Mouse (Mus musculus) liver, postnatal 0 days (tissue): Measurements from ENCODE around the gene Vti1b. TPM values are rescaled to one million over a fixed set of nuclear protein-coding genes. Genes with fewer than 3 reads are reported as not detected.
A peak's percentile ranks its signal among the peaks of the same experiment; 100 is the strongest.

Experiments
- ATAC-seq: fragments of 200-750 bp; cut with Nextera tagmentation; 2 replicates; pipeline ENCODE4 v1.8.0; 2017; ENCODE audit warnings: mild to moderate bottlenecking, moderate library complexity
- DNase-seq: peaks from one replicate; pipeline ENCODE4 v3.0.0-alpha.2; 2016
- H3K27ac ChIP-seq: fragments of 300-500 bp; sonication (generic); 2 replicates; pipeline ENCODE4 v1.5.1; 2014; ENCODE audit warnings: antibody characterized with exemption, moderate library complexity, mild to moderate bottlenecking, low read depth
- H3K27me3 ChIP-seq: fragments of 300-500 bp; sonication (generic); 2 replicates; pipeline ENCODE4 v1.6.1; 2014; ENCODE audit warnings: low read length, control low read depth, mixed read lengths; ENCODE audit not compliant: insufficient read depth
- H3K36me3 ChIP-seq: fragments of 300-500 bp; sonication (generic); replicated peaks from 2 replicates; pipeline ENCODE4 v1.6.1; 2014; ENCODE audit warnings: mild to moderate bottlenecking, control low read depth, low read length, moderate library complexity, mixed read lengths; ENCODE audit not compliant: insufficient read depth
- H3K4me1 ChIP-seq: fragments of 300-500 bp; sonication (generic); 2 replicates; pipeline ENCODE4 v1.6.1; 2014; ENCODE audit warnings: antibody characterized with exemption, mild to moderate bottlenecking, control low read depth; ENCODE audit not compliant: insufficient read depth
- H3K4me2 ChIP-seq: fragments of 300-500 bp; sonication (generic); 2 replicates; pipeline ENCODE4 v1.6.1; 2014; ENCODE audit warnings: low read depth, mild to moderate bottlenecking, low read length, moderate library complexity, mixed read lengths
- H3K4me3 ChIP-seq: fragments of 300-500 bp; sonication (generic); 2 replicates; pipeline ENCODE4 v1.5.1; 2014; ENCODE audit warnings: low read depth, low read length
- H3K9ac ChIP-seq: fragments of 300-500 bp; sonication (generic); replicated peaks from 2 replicates; pipeline ENCODE4 v1.6.1; 2014; ENCODE audit warnings: mild to moderate bottlenecking, moderate library complexity
- H3K9me3 ChIP-seq: fragments of 300-500 bp; sonication (generic); 2 replicates; pipeline ENCODE4 v1.6.1; 2016; ENCODE audit warnings: mild to moderate bottlenecking, control low read depth, low read length, mixed read lengths
- CTCF ChIP-seq: sonication (generic); IDR thresholded peaks from 2 replicates; pipeline ENCODE4 v1.5.1; 2016; ENCODE audit warnings: antibody characterized with exemption, low read depth
- EP300 ChIP-seq: IDR thresholded peaks from 2 replicates; pipeline ENCODE4 v1.6.1; 2016; ENCODE audit warnings: antibody characterized with exemption, low read depth, mild to moderate bottlenecking
- WGBS: fragments of 180-500 bp; shearing (Covaris S2); extraction: QIAGEN DNeasy Blood & Tissue Kit; methylation state at CpG from one replicate; pipeline ENCODE4 v1.1.7; 2014; ENCODE audit not compliant: insufficient replicate concordance; 5-methylcytosine and 5-hydroxymethylcytosine counted together
- polyA plus RNA-seq: library from polyadenylated mRNA; unstranded; fragments of >200 nt; fragmentation: Nextera tagmentation; extraction: Ambion mirVana; gene quantifications from 2 replicates; pipeline ENCODE4 v1.2.1, GENCODE M21; 2015

Gene Vti1b
- polyA plus RNA-seq, 1 experiment from 2014 or later, result 43.5 TPM

- ATAC-seq (peak; percentile 31; the same call in 1 of the 2 replicates), DNase-seq (no peak)
- no peak overlapping the region for H3K9ac ChIP-seq
- no peak overlapping the region for H3K4me2 ChIP-seq
- no peaks in the 10 kb centered on the region for H3K4me1 ChIP-seq
- H3K27me3 ChIP-seq, result no peaks in the 10 kb centered on the region
- no peak overlapping the region for H3K4me3 ChIP-seq
- TF ChIP-seq EP300, result no peak
- TF ChIP-seq CTCF, result no peak
- no peak overlapping the region for H3K27ac ChIP-seq
- H3K36me3 ChIP-seq, result no peaks in the 10 kb centered on the region
- no peaks in the 10 kb centered on the region for H3K9me3 ChIP-seq
These were observed 31.1 kb downstream of the Vti1b start for GRCm38 (mm10) chr12:79141384-79141783.

GRCm38 (mm10) chr12:79140811-79141210 is 31.7 kb downstream of the Vti1b start:
- H3K27me3 ChIP-seq, result no peaks in the 10 kb centered on the region
- no peaks in the 10 kb centered on the region for H3K4me1 ChIP-seq
- H3K9ac ChIP-seq, result no peak overlapping the region
- ATAC-seq, result 0 out of 2 replicates have a peak, but pooled peaks have one; percentile 35
- no peak overlapping the region for H3K4me2 ChIP-seq
- H3K27ac ChIP-seq, result no peak overlapping the region
- DNase-seq, result no peak
- TF ChIP-seq CTCF (no peak), EP300 (no peak)
- no peaks in the 10 kb centered on the region for H3K9me3 ChIP-seq
- H3K36me3 ChIP-seq, result no peaks in the 10 kb centered on the region
- WGBS, result 65% methylated on average over 2 of the region's 2 CpGs
- no peak overlapping the region for H3K4me3 ChIP-seq

- no peak overlapping the region for H3K9ac ChIP-seq
- WGBS, result 55% methylated on average over 1 of the region's 1 CpGs
- H3K4me2 ChIP-seq, result no peak overlapping the region
- 0 out of 2 replicates have a peak, but pooled peaks cover 8% of the 10 kb centered on the region for H3K27me3 ChIP-seq
- no peak for DNase-seq
- H3K36me3 ChIP-seq, result no peaks in the 10 kb centered on the region
- ATAC-seq, result no peak
- TF ChIP-seq CTCF (no peak), EP300 (no peak)
- no peak overlapping the region for H3K27ac ChIP-seq
- H3K4me3 ChIP-seq, result no peak overlapping the region
- H3K4me1 ChIP-seq, result no peaks in the 10 kb centered on the region
- no peaks in the 10 kb centered on the region for H3K9me3 ChIP-seq
These were observed 33.0 kb downstream of the Vti1b start for GRCm38 (mm10) chr12:79139417-79139816.

GRCm38 (mm10) chr12:79138999-79139398 is 33.5 kb downstream of the Vti1b start:
- Histone ChIP-seq H3K4me1 (no peaks in the 10 kb centered on the region), H3K9me3 (no peaks in the 10 kb centered on the region), H3K27me3 (0 out of 2 replicates have a peak, but pooled peaks cover 8% of the 10 kb centered on the region), H3K36me3 (no peaks in the 10 kb centered on the region), H3K4me2 (no peak overlapping the region), H3K9ac (no peak overlapping the region), H3K27ac (no peak overlapping the region), H3K4me3 (no peak overlapping the region)
- DNase-seq (no peak), ATAC-seq (no peak)
- no peak for TF ChIP-seq CTCF
- TF ChIP-seq EP300, result no peak

GRCm38 (mm10) chr12:79136949-79137348 is 35.5 kb downstream of the Vti1b start:
- WGBS, result 69% methylated on average over 7 of the region's 7 CpGs
- TF ChIP-seq EP300, result no peak
- no peak for TF ChIP-seq CTCF
- Histone ChIP-seq H3K4me1 (no peaks in the 10 kb centered on the region), H3K36me3 (no peaks in the 10 kb centered on the region), H3K9ac (no peak overlapping the region), H3K27me3 (0 out of 2 replicates have a peak, but pooled peaks cover 8% of the 10 kb centered on the region), H3K4me3 (no peak overlapping the region), H3K27ac (no peak overlapping the region), H3K9me3 (no peaks in the 10 kb centered on the region), H3K4me2 (no peak overlapping the region)
- no peak for ATAC-seq
- no peak for DNase-seq

GRCm38 (mm10) chr12:79135105-79135504 is 37.4 kb downstream of the Vti1b start:
- Histone ChIP-seq H3K4me3 (no peak overlapping the region), H3K27ac (no peak overlapping the region), H3K4me2 (no peak overlapping the region), H3K36me3 (no peaks in the 10 kb centered on the region), H3K27me3 (peaks cover 24% of the 10 kb centered on the region), H3K4me1 (peaks cover 8% of the 10 kb centered on the region), H3K9ac (no peak overlapping the region), H3K9me3 (no peaks in the 10 kb centered on the region)
- no peak for ATAC-seq
- WGBS, result 34% methylated on average over 4 of the region's 4 CpGs
- DNase-seq, result no peak
- TF ChIP-seq EP300 (no peak), CTCF (no peak)

GRCm38 (mm10) chr12:79134676-79135075 is 37.8 kb downstream of the Vti1b start:
- no peak overlapping the region for H3K27ac ChIP-seq
- ATAC-seq, result no peak
- no peaks in the 10 kb centered on the region for H3K9me3 ChIP-seq
- TF ChIP-seq EP300 (no peak), CTCF (no peak)
- H3K9ac ChIP-seq, result no peak overlapping the region
- no peak overlapping the region for H3K4me2 ChIP-seq
- no peak overlapping the region for H3K4me3 ChIP-seq
- H3K27me3 ChIP-seq, result peaks cover 27% of the 10 kb centered on the region
- peaks cover 8% of the 10 kb centered on the region for H3K4me1 ChIP-seq
- DNase-seq, result no peak
- H3K36me3 ChIP-seq, result no peaks in the 10 kb centered on the region
- WGBS, result 34% methylated on average over 8 of the region's 8 CpGs
